Mouse (Mus musculus): Measurements from ENCODE around the gene Olfml2b. TPM values are rescaled to one million over a fixed set of nuclear protein-coding genes. Genes with fewer than 3 reads are reported as not detected.
A peak's percentile ranks its signal among the peaks of the same experiment; 100 is the strongest.

The Olfml2b gene
- 1 to 10 TPM; 5.3 to 6.6 TPM for total RNA-seq (2021)
- long read RNA-seq, experiment 1, transcript Olfml2b-201 (8 exons, 3,095 nt) = major isoform, 9 of 11 reads
- long read RNA-seq, experiment 1, partial matches to known transcripts = 2 of 11 reads
- long read RNA-seq, experiment 1, other reads (novel, unspliced or antisense) = 0 of 11 reads
- long read RNA-seq, experiment 2, partial matches to known transcripts = 0 of 3 reads
- long read RNA-seq, experiment 2, other reads (novel, unspliced or antisense) = 0 of 3 reads

DNA sequence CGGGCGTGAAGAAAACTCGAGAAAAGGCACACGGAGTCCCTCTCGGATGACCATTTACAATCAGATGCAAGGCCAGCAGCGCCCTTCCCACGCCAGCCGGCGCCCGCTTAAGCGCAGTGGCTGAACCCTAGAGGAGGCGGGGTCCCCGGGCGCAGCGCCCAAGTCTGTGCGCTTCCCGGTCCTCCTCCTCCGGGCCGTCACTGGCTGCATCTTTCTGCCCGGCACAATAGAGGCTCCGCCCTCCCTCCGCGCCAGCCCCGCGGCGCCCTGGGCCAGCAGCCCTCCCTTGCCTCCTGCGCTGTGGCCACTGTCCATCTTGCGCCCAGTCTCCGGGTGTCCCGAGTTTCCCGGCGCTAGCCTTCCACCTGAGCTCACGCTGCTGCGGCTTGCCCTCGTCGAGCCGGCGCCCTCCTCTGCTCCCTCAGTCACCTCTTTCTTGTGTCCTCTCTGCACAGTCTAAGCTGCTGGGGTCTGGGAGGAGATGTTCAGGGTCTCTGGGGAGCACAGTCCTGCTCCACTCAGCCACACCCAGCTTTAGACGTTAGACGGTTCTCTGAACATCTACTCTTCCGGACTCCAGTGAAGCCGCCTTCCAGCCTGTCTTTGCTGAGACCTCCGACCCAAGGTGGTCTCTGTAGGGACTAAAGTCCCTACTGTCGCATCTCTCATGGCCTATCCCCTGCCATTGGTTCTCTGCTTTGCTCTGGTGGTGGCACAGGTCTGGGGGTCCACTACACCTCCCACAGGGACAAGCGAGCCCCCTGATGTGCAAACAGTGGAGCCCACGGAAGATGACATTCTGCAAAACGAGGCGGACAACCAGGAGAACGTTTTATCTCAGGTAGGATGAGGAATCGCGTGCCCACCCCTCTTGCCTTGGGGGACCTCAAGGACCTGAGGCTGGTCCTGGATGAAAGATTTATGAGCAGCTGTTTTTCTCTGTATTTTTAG, at the start of gene Olfml2b:
Olfml2b (plus strand) TSS at position 278 of the 951 bp plus-strand sequence.
- peak; percentile 73 to 79 for DNase-seq (ENCODE audit: low spot score in 2 of 2)
- intact Hi-C loops (cut with DNase I) = no loop called here

DNA sequence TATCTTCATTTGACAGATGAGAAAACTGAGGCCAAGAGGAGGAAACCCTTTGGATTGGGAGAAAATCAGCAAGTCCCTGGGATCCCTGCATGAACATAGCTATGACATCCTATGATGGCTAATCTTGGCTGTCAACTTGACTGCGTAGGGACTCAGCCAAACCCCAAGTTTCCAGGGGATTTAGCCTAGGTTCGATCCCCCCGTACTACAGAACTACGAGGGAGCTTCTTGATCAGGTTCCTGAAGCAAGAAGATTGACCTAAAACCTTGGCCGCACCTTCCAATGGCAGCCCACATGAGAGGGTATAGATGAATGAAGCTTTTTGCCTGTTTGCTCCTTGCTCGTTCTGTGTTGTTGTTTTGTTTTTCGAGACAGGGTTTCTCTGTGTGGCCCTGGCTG, 49.8 kb upstream of the Olfml2b start:
- intact Hi-C loops (cut with DNase I) = no loop called here
- no peak for DNase-seq (ENCODE audit: low spot score in 2 of 2)

DNA sequence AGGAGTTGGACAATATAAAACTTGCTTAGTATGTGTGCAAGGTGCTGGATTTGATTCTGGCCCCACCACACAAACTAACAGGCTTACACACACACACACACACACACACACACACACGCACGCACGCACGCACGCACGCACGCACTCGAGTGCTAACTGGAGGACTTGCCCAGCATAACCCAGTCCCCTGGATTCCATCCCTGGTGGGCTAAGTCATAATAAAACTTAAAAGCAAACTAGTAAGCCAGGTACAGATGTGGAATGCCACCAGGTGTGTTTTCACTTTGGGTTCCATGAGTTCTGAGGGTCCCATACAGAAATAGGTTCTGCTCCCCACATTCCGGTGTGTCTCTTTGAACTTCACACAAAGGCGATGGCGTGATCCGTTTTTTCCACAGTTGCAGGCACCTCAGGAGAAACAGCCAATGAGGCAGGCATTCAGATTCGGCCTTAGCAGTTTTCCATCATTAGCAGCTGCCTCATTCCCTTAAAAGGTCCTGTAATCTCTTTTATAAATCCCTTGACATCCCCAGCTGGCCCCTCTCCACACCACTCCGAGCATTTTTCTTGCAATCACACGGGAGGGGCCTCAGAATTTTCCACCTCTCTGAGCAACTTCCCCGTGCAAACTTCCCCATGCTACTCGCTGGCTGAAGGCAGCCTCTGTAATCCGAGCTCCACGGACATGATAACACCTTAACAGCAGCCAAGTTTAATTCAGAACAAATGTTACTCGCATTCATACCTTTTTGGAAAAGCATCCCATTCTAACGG, 38.9 kb upstream of the Olfml2b start:
- intact Hi-C loops (cut with DNase I) = no loop called here
- no peak for DNase-seq (ENCODE audit: low spot score in 2 of 2)

DNA sequence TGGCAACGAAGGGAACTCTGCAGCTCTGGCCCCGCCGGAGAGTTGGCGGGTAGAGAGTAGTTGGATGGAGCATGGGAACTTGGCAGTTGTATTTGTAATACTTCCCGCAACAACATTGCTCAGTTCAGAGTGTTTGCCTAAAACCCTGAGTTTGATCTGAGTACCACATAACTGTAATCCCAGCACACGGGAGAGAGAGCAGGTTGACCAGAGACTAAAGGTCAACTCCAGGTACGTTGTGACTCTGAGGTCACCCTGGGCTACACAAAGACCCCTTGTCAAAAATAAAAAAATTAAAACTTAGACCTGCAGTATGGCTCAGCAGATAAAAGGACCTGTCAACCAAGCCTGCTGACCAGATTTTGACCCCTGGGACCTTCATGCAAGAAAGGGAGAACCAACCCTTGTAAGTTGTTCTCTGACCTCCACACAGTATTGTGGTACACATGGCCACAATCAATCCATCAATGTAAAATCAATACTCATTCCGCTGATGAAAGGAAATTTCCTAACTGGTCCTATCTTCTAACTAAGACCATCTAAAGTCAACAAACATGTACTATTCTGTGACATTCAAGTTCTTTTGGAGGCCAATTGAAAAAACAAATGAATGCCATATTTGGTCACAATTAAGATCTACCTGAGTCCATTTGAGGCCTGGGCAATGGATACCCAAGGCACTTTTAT, 37.0 kb upstream of the Olfml2b start:
- DNase-seq (ENCODE audit: low spot score in 2 of 2) = no peak

GRCm38 (mm10) chr1:170608461-170609071, 35.8 kb upstream of the Olfml2b start:
- DNase-seq (ENCODE audit: low spot score in 2 of 2) = no peak
- intact Hi-C loops (cut with DNase I) = no loop called here

More for the DNA sequence above, 37.0 kb upstream of the Olfml2b start:
- intact Hi-C loops (cut with DNase I) = no loop called here

- intact Hi-C loops (cut with DNase I) = loop anchor here (5.0 kb wide), 1 partner anchor 393 kb away; the partner anchor contains the start of gene Uhmk1
- DNase-seq (ENCODE audit: low spot score in 2 of 2) = no peak
These were observed 34.5 kb upstream of the Olfml2b start for GRCm38 (mm10) chr1:170609872-170610271.

GRCm38 (mm10) chr1:170610289-170610688, 34.0 kb upstream of the Olfml2b start:
- intact Hi-C loops (cut with DNase I) = loop anchor here (5.0 kb wide), 1 partner anchor 393 kb away; the partner anchor contains the start of gene Uhmk1
- no peak for DNase-seq (ENCODE audit: low spot score in 2 of 2)

- DNase-seq (ENCODE audit: low spot score in 2 of 2) = no peak
- intact Hi-C loops (cut with DNase I) = loop anchor here (5.0 kb wide), 1 partner anchor 393 kb away; the partner anchor contains the start of gene Uhmk1
These were observed 33.6 kb upstream of the Olfml2b start for GRCm38 (mm10) chr1:170610695-170611094.

DNA sequence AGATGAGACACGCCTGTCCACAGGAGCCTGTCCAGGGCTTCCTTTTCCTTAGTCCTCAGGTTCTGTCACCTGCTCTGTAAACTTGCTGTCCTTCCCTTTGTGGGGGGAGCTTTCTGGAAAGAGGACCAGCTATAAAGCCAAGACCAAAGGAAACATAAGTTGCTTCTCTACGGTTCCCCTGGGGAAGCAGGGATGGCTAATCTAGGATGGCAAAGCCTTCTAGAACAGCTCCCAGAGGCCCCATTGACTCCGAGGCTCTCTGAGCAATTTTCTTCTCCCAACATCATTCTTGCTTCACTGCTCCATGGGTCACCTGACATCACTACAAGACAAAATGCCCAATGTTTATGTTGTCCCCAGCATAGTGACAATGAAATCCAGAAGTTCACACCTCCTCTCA, 32.7 kb upstream of the Olfml2b start:
- no peak for DNase-seq (ENCODE audit: low spot score in 2 of 2)

DNA sequence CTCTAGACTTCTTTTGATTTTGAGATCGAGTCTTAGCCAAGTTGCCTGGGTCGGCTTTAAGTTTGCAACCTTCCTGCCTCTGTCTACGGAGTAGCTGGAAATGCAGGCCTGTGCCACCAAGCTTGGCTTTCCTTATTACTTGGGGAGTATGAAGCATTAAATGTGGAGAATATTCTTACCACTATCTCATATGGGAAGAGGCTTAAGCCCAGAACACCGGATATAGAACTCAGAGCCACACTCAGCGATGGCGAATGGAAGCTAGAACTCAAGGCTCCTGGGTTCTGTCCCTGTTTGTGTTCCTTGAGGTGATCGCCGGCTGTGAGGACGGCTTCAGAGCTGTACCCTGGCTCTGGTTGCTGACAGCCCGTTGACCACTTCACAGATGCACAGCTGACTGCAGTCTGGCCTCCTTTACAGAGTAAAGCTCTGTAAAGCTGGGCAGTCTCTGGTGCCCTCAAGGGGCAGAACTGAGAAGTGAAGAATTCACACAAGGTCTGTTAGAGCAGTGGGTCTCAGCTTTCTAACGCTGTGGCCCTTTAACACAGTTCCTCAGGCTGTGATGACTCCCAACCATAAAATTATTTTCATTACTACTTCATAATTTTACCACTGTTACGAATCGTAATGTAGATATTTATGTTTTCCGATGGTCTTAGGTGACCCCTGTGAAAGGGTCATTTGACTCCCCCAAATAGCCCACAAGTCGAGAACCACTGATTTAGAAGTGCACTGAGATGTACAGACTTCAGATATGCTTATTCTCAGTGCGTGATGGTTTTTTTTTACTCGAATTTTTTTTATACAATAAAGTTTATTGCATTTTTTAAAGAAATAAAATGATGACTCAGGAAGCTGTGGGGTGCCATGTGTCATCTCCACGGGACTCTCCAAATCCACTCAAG, 31.1 kb upstream of the Olfml2b start:
- intact Hi-C loops (cut with DNase I) = loop anchor here (1.0 to 5.0 kb wide), 2 partner anchors 321 to 396 kb away; partner anchors contain the start of gene Uhmk1
- DNase-seq (ENCODE audit: low spot score in 2 of 2) = peak; percentile 70 to 83

More for the DNA sequence above, 32.7 kb upstream of the Olfml2b start:
- intact Hi-C loops (cut with DNase I) = loop anchor here (5.0 kb wide), 1 partner anchor 394 kb away; the partner anchor contains the start of gene Uhmk1

DNA sequence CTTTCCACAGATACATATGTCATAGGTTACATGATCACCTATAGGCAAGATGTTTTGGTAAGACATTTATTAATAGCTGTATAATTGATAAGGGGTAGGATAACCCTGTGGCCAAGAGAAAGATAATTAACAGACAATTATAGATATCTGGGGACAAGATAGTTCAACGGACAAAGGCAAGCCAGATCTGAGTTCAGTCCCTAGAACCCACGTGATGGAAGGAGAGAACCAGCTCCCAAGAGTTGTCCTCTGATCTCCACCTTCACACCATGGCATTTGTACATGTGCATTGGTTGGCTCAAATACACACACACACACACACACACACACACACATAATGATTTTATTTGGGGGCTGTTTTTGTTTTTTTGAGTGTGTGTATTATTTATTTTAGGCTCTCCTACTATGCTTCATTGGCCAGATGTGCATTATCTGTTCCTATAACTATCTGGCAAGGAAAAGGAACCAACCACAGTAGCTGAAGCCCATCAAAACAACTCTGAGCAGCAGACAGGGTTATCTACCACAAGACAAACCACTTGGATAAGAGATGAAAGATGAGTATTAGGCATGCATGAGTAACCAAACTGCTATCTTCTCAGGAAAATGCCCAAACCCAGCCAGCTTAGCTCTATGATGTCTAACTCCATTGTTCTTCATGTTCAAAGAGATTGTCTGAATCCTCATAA, 24.5 kb upstream of the Olfml2b start:
- DNase-seq (ENCODE audit: low spot score in 2 of 2) = no peak
- intact Hi-C loops (cut with DNase I) = no loop called here

- no peak for DNase-seq (ENCODE audit: low spot score in 2 of 2)
- intact Hi-C loops (cut with DNase I) = no loop called here
These were observed 21.4 kb upstream of the Olfml2b start for GRCm38 (mm10) chr1:170622934-170623333.

GRCm38 (mm10) chr1:170623432-170623831, 20.9 kb upstream of the Olfml2b start:
- intact Hi-C loops (cut with DNase I) = no loop called here

DNA sequence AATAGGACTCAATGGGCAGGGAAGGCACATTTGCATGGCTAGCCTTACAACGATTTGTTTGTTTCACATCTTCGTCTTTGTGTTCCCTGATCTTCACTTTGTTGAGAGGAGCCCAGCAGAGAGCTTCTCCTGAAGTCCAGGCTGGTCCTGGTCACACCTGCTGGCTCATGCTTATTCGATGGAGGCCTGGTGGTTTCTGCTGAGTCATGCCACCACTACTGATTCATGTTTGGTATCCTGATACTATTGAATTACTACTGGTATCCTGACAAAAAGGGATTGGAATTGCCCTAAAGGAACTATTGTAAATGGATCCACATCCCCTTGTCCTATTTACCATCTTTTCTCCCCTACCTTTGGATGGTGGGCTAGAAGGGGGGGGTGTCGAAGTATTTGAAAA, 13.8 kb upstream of the Olfml2b start:
- intact Hi-C loops (cut with DNase I) = no loop called here

More at GRCm38 (mm10) chr1:170623432-170623831, 20.9 kb upstream of the Olfml2b start:
- DNase-seq (ENCODE audit: low spot score in 2 of 2) = no peak

GRCm38 (mm10) chr1:170631571-170631970, 12.8 kb upstream of the Olfml2b start:
- intact Hi-C loops (cut with DNase I) = no loop called here
- no peak for DNase-seq (ENCODE audit: low spot score in 2 of 2)

More for the DNA sequence above, 13.8 kb upstream of the Olfml2b start:
- no peak for DNase-seq (ENCODE audit: low spot score in 2 of 2)

GRCm38 (mm10) chr1:170632385-170632784, 11.9 kb upstream of the Olfml2b start:
- peak; percentile 89 to 90 for DNase-seq (ENCODE audit: low spot score in 2 of 2)
- intact Hi-C loops (cut with DNase I) = loop anchor here (2.0 kb wide), 1 partner anchor 208 kb away; no protein-coding TSS in a partner anchor

GRCm38 (mm10) chr1:170632856-170633255, 11.5 kb upstream of the Olfml2b start:
- no peak for DNase-seq (ENCODE audit: low spot score in 2 of 2)
- intact Hi-C loops (cut with DNase I) = loop anchor here (2.0 kb wide), 1 partner anchor 208 kb away; no protein-coding TSS in a partner anchor

All from left cerebral cortex, postnatal 14 days (tissue).